17 mouse cellular contexts compared by ENCODE assay signal in the genomic region with DNA sequence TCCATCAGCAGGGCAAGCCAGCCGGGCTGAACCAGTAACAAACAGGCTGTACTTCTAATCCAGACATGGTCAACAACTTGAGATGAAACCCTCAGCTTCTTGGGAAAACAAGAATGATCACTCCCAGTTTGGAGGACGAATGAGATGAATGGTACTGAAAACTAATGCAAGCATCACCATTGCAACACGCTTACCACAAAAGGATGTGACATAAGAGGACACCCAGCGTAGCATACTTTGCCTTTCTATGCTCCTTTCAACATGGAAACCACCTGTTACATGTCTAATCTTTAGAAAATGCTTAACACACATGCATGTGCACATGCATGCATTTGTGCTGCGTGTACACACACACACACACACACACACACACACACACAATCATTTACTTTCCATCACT.
A peak's percentile ranks its signal among the peaks of the same experiment; 100 is the strongest.
DNase-seq lines count a peak whose midpoint lies in the region; ATAC-seq and TF ChIP-seq lines count a peak whose summit lies in the region.
"Had no signal": no experiment of that assay in that cellular context is flagged by ENCODE, and none has a peak within 500 bp of the region (broad histone marks: within the 10 kb centered on the region; RNA-seq: fewer than 3 reads in every experiment).

No protein-coding gene starts in this region.

- H3K4me3 ChIP-seq in heart, embryonic 14.5 days (ENCODE audit: control insufficient read depth in 1 of 2, insufficient read depth in 1 of 2, low read depth in 1 of 2, low read length in 2 of 2) = no peak overlapping the region
- no peak overlapping the region for H3K4me3 ChIP-seq in heart, embryonic 11.5 days (ENCODE audit: low read depth, low read length)
- H3K4me3 ChIP-seq in lung, adult 2 months (replicated peaks; ENCODE audit: extremely low read depth, low read depth, low read length) = peak overlapping the region; percentile 9
- H3K4me3 ChIP-seq in intestine, embryonic 16.5 days (ENCODE audit: low read length) = no peak overlapping the region
- H3K4me3 ChIP-seq: erythroblast, embryonic 14.5 days; forebrain, embryonic 15.5 days; liver, embryonic 13.5 days; neural tube, embryonic 12.5 days had no signal

- peaks cover 38% of the 10 kb centered on the region for H3K36me3 ChIP-seq in heart, embryonic 14.5 days (ENCODE audit: control insufficient read depth, insufficient read depth, low read length)
- H3K36me3 ChIP-seq in heart, embryonic 11.5 days (ENCODE audit: control insufficient read depth, insufficient read depth, low read length) = peaks cover 7% of the 10 kb centered on the region; the same call in 1 of the 2 replicates
- peaks cover 4% of the 10 kb centered on the region; the same call in 1 of the 2 replicates for H3K36me3 ChIP-seq in intestine, embryonic 16.5 days (ENCODE audit: control insufficient read depth, insufficient read depth, low read length)
- H3K36me3 ChIP-seq: forebrain, embryonic 15.5 days had no signal

- TF ChIP-seq CTCF in lung, adult 2 months (IDR thresholded peaks at IDR 0.05; ENCODE audit: insufficient read depth, low read length) = no peak

- no peaks in the 10 kb centered on the region for H3K9me3 ChIP-seq in heart, embryonic 14.5 days (ENCODE audit: control insufficient read depth, low read length)
- H3K9me3 ChIP-seq in heart, embryonic 11.5 days (replicated peaks; ENCODE audit: control insufficient read depth, low read length) = no peaks in the 10 kb centered on the region
- H3K9me3 ChIP-seq in intestine, embryonic 16.5 days (ENCODE audit: control insufficient read depth, low read length) = no peaks in the 10 kb centered on the region
- H3K9me3 ChIP-seq: forebrain, embryonic 15.5 days; liver, embryonic 13.5 days; neural tube, embryonic 12.5 days had no signal

- no peak for DNase-seq in lung, adult 2 months
- DNase-seq in lung, postnatal 4 days = no peak
- DNase-seq: adrenal gland, postnatal 36 days; gastrocnemius, postnatal 25 days; kidney, postnatal 36 days; liver, embryonic 13.5 days; right cerebral cortex, adult 18-20 months had no signal

- peak overlapping the region; percentile 9; the same call in 1 of the 2 replicates for H3K4me2 ChIP-seq in heart, embryonic 14.5 days (ENCODE audit: low read length)
- H3K4me2 ChIP-seq in heart, embryonic 11.5 days = no peak overlapping the region
- H3K4me2 ChIP-seq in intestine, embryonic 16.5 days (ENCODE audit: low read depth, low read length) = no peak overlapping the region
- H3K4me2 ChIP-seq: forebrain, embryonic 15.5 days; hindbrain, embryonic 14.5 days; liver, embryonic 13.5 days; neural tube, embryonic 12.5 days had no signal

- H3K27me3 ChIP-seq in heart, embryonic 14.5 days (ENCODE audit: control insufficient read depth, insufficient read depth, low read length) = no peaks in the 10 kb centered on the region
- H3K27me3 ChIP-seq in heart, embryonic 11.5 days (ENCODE audit: control insufficient read depth, insufficient read depth, low read length) = no peaks in the 10 kb centered on the region
- H3K27me3 ChIP-seq in intestine, embryonic 16.5 days (replicated peaks; ENCODE audit: control insufficient read depth, insufficient read depth, low read length) = no peaks in the 10 kb centered on the region
- H3K27me3 ChIP-seq: forebrain, embryonic 15.5 days; neural tube, embryonic 12.5 days had no signal

- H3K9ac ChIP-seq in heart, embryonic 14.5 days (ENCODE audit: low read length) = no peak overlapping the region
- no peak overlapping the region for H3K9ac ChIP-seq in heart, embryonic 11.5 days (ENCODE audit: low read depth, low read length)
- H3K9ac ChIP-seq in intestine, embryonic 16.5 days (ENCODE audit: low read depth, low read length) = no peak overlapping the region
- H3K9ac ChIP-seq: forebrain, embryonic 15.5 days; hindbrain, embryonic 14.5 days; liver, embryonic 13.5 days; neural tube, embryonic 12.5 days had no signal

- WGBS in heart, embryonic 14.5 days = 93% methylated on average over 5 of the region's 5 CpGs
- WGBS in heart, embryonic 11.5 days (ENCODE audit: insufficient replicate concordance) = 86% methylated on average over 5 of the region's 5 CpGs
- 67% methylated on average over 5 of the region's 5 CpGs for WGBS in lung, adult 2 months
- 92% methylated on average over 5 of the region's 5 CpGs for WGBS in intestine, embryonic 16.5 days

- no peak for ATAC-seq in heart, embryonic 14.5 days (ENCODE audit: insufficient number of reproducible peaks, insufficient read depth, low FRiP score, low read depth)
- ATAC-seq in heart, embryonic 11.5 days (replicated peaks; ENCODE audit: insufficient number of reproducible peaks, low FRiP score, low TSS enrichment) = no peak
- peak; percentile 39; the same call in 1 of the 2 replicates for ATAC-seq in common myeloid progenitor, adult 5-6 weeks (replicated peaks; ENCODE audit: low read depth, poor library complexity, severe bottlenecking)
- peak; percentile 34; the same call in 1 of the 2 replicates for ATAC-seq in neutrophil, adult 5-6 weeks (ENCODE audit: extremely low read depth, insufficient number of reproducible peaks, low FRiP score, poor library complexity, severe bottlenecking)
- ATAC-seq in intestine, embryonic 16.5 days = no peak
- ATAC-seq: forebrain, embryonic 15.5 days had no signal

- TF ChIP-seq POLR2A in lung, adult 2 months (IDR thresholded peaks at IDR 0.05; ENCODE audit: borderline replicate concordance, extremely low read depth, low read depth, low read length) = no peak

- peaks cover 18 to 70% of the 10 kb centered on the region in 2 experiments for H3K4me1 ChIP-seq in heart, embryonic 14.5 days (ENCODE audit: control insufficient read depth in 2 of 2, insufficient read depth in 2 of 2, low read length in 2 of 2)
- peaks cover 41% of the 10 kb centered on the region for H3K4me1 ChIP-seq in heart, embryonic 11.5 days (ENCODE audit: control insufficient read depth, insufficient read depth, low read length)
- peaks cover 43% of the 10 kb centered on the region for H3K4me1 ChIP-seq in lung, adult 2 months (ENCODE audit: control insufficient read depth, insufficient read depth, low read length)
- H3K4me1 ChIP-seq in intestine, embryonic 16.5 days (ENCODE audit: control insufficient read depth, insufficient read depth, low read length) = peaks cover 30% of the 10 kb centered on the region

- H3K27ac ChIP-seq in heart, embryonic 14.5 days (replicated peaks in 1 of 2; ENCODE audit: control insufficient read depth in 1 of 2, insufficient read depth in 1 of 2, low read depth in 2 of 2, low read length in 2 of 2) = no peak overlapping the region
- H3K27ac ChIP-seq in heart, embryonic 11.5 days (ENCODE audit: low read depth, low read length) = no peak overlapping the region
- H3K27ac ChIP-seq in intestine, embryonic 16.5 days (ENCODE audit: low read length) = no peak overlapping the region
- H3K27ac ChIP-seq: forebrain, embryonic 15.5 days; hindbrain, embryonic 14.5 days; liver, embryonic 13.5 days; neural tube, embryonic 12.5 days; stomach, postnatal 0 days had no signal

Comparison
In these comparisons a context has a peak if more than half of its experiments do, and no peak if none do; other contexts are left out.
1. ATAC-seq: peak in common myeloid progenitor, adult 5-6 weeks (single experiment) and neutrophil, adult 5-6 weeks (single experiment); none in heart, embryonic 14.5 days (single experiment), heart, embryonic 11.5 days (single experiment) and intestine, embryonic 16.5 days (single experiment).